ENCODE assay signal across 11 mouse cellular contexts in genomic region chr19:41693727-41694126, GRCm38 (mm10). TPM values are rescaled to one million over a fixed set of nuclear protein-coding genes. Genes with fewer than 3 reads are reported as not detected.
DNase-seq lines count a peak whose midpoint lies in the region; ATAC-seq lines count a peak whose summit lies in the region.
"Had no signal": no experiment of that assay in that cellular context is flagged by ENCODE, and none has a peak within 500 bp of the region (broad histone marks: within the 10 kb centered on the region; RNA-seq: fewer than 3 reads in every experiment).

No protein-coding gene starts in this region.

- DNase-seq in retina, postnatal 1 day: peak; percentile 67
- DNase-seq in retina, embryonic 14.5 days (ENCODE audit: low spot score): no peak
- no peak for DNase-seq in adrenal gland, postnatal 4 days (ENCODE audit: low spot score in 2 of 2)
- DNase-seq in urinary bladder, postnatal 10 days (ENCODE audit: low spot score): no peak
- no peak for DNase-seq in urinary bladder, postnatal 14 days (ENCODE audit: low spot score)
- DNase-seq in kidney, adult 8-10 months: no peak
- DNase-seq: lung, embryonic 14.5 days had no signal

- H3K36me3 ChIP-seq in hindbrain, embryonic 13.5 days: no peaks in the 10 kb centered on the region
- no peaks in the 10 kb centered on the region for H3K36me3 ChIP-seq in midbrain, embryonic 16.5 days (ENCODE audit: control insufficient read depth, insufficient read depth, low read length)
- H3K36me3 ChIP-seq: heart, embryonic 15.5 days; stomach, embryonic 15.5 days had no signal

- no peak overlapping the region; the same call in 1 of the 2 replicates for H3K4me2 ChIP-seq in hindbrain, embryonic 13.5 days
- no peak overlapping the region; the same call in 1 of the 2 replicates for H3K4me2 ChIP-seq in midbrain, embryonic 16.5 days (ENCODE audit: low read length)
- H3K4me2 ChIP-seq: heart, embryonic 15.5 days; lung, embryonic 14.5 days; stomach, embryonic 15.5 days had no signal

- peak; percentile 25 for ATAC-seq in hindbrain, embryonic 13.5 days (ENCODE audit: low FRiP score)
- ATAC-seq in midbrain, embryonic 16.5 days: peak; percentile 41

- no peak overlapping the region for H3K4me3 ChIP-seq in hindbrain, embryonic 13.5 days
- no peak overlapping the region for H3K4me3 ChIP-seq in midbrain, embryonic 16.5 days (ENCODE audit: low read depth, low read length)
- H3K4me3 ChIP-seq: heart, embryonic 15.5 days; stomach, embryonic 15.5 days had no signal

- 18% methylated on average over 5 of the region's 5 CpGs for WGBS in hindbrain, embryonic 13.5 days
- 23% methylated on average over 5 of the region's 5 CpGs for WGBS in midbrain, embryonic 16.5 days

- H3K9ac ChIP-seq in hindbrain, embryonic 13.5 days: peak overlapping the region; percentile 44
- peak overlapping the region; percentile 31 for H3K9ac ChIP-seq in midbrain, embryonic 16.5 days (ENCODE audit: low read depth, low read length)
- H3K9ac ChIP-seq: heart, embryonic 15.5 days; lung, embryonic 14.5 days; stomach, embryonic 15.5 days had no signal

- peaks cover 22% of the 10 kb centered on the region for H3K27me3 ChIP-seq in hindbrain, embryonic 13.5 days
- no peaks in the 10 kb centered on the region for H3K27me3 ChIP-seq in midbrain, embryonic 16.5 days (ENCODE audit: control insufficient read depth, insufficient read depth, low read depth, low read length)
- H3K27me3 ChIP-seq: stomach, embryonic 15.5 days had no signal

- H3K9me3 ChIP-seq in hindbrain, embryonic 13.5 days: no peaks in the 10 kb centered on the region
- H3K9me3 ChIP-seq in midbrain, embryonic 16.5 days (replicated peaks; ENCODE audit: control insufficient read depth, low read length, poor library complexity, severe bottlenecking): no peaks in the 10 kb centered on the region
- H3K9me3 ChIP-seq: heart, embryonic 15.5 days; stomach, embryonic 15.5 days had no signal

- peak overlapping the region; percentile 83 for H3K27ac ChIP-seq in hindbrain, embryonic 13.5 days
- H3K27ac ChIP-seq in midbrain, embryonic 16.5 days (ENCODE audit: low read length): peak overlapping the region; percentile 79
- H3K27ac ChIP-seq: heart, embryonic 15.5 days; stomach, embryonic 15.5 days had no signal

- peaks cover 94% of the 10 kb centered on the region for H3K4me1 ChIP-seq in hindbrain, embryonic 13.5 days (replicated peaks)
- peaks cover 47% of the 10 kb centered on the region for H3K4me1 ChIP-seq in midbrain, embryonic 16.5 days (ENCODE audit: control insufficient read depth, insufficient read depth, low read length)
- H3K4me1 ChIP-seq: stomach, embryonic 15.5 days had no signal

RNA-seq across cellular contexts. Expression of gene Slit1, which starts 49.7 kb away (rescaled TPM):
- 22.3 and 25.6 TPM in 2 replicates for polyA plus RNA-seq in hindbrain, embryonic 13.5 days (2015; fragmentation: Nextera tagmentation; extraction: Ambion mirVana)
- 18.2 and 21.4 TPM in 2 replicates for polyA plus RNA-seq in midbrain, embryonic 16.5 days (2015; fragmentation: Nextera tagmentation; extraction: Ambion mirVana)
- 1 to 10 TPM; 7.1 to 8.3 TPM for total RNA-seq in adrenal gland, postnatal 4 days (2021)
